Mouse (Mus musculus): ENCODE measurements around the gene Auts2. TPM values are rescaled to one million over a fixed set of nuclear protein-coding genes. Genes with fewer than 3 reads are reported as not detected.

Auts2 gene
- polyA plus RNA-seq, 1 experiment from 2014 or later: 69.8 TPM

GRCm38 (mm10) chr5:132060116-132060515 is 483.0 kb downstream of the Auts2 start:
- no peaks in the 10 kb centered on the region for H3K9me3 ChIP-seq
- H3K4me2 ChIP-seq: no peak overlapping the region
- no peaks in the 10 kb centered on the region for H3K27me3 ChIP-seq
- 0 out of 2 replicates have a peak overlapping the region, but pooled peaks have one; percentile 11 for H3K27ac ChIP-seq
- ATAC-seq (ENCODE audit: insufficient number of reproducible peaks, insufficient read depth, low FRiP score, low TSS enrichment, low read depth): no peak
- no peaks in the 10 kb centered on the region for H3K36me3 ChIP-seq
- H3K9ac ChIP-seq: no peak overlapping the region
- WGBS: 84% methylated on average over 6 of the region's 6 CpGs
- H3K4me3 ChIP-seq: no peak overlapping the region
- H3K4me1 ChIP-seq: peaks cover 15% of the 10 kb centered on the region

- 39% methylated on average over 13 of the region's 13 CpGs for WGBS
Measured at GRCm38 (mm10) chr5:132052637-132053036, 490.5 kb downstream of the Auts2 start.

GRCm38 (mm10) chr5:132039584-132039983 is 503.6 kb downstream of the Auts2 start:
- 0 out of 2 replicates have a peak, but pooled peaks cover 3% of the 10 kb centered on the region for H3K4me1 ChIP-seq
- no peak overlapping the region for H3K27ac ChIP-seq
- no peaks in the 10 kb centered on the region for H3K36me3 ChIP-seq
- no peaks in the 10 kb centered on the region for H3K9me3 ChIP-seq
- no peak overlapping the region for H3K4me2 ChIP-seq
- H3K27me3 ChIP-seq: no peaks in the 10 kb centered on the region
- no peak overlapping the region for H3K4me3 ChIP-seq
- ATAC-seq (ENCODE audit: insufficient number of reproducible peaks, insufficient read depth, low FRiP score, low TSS enrichment, low read depth): no peak
- no peak overlapping the region for H3K9ac ChIP-seq
- WGBS: 95% methylated on average over 6 of the region's 6 CpGs

More at GRCm38 (mm10) chr5:132052637-132053036, 490.5 kb downstream of the Auts2 start:
- H3K27me3 ChIP-seq: no peaks in the 10 kb centered on the region
- no peak overlapping the region for H3K4me3 ChIP-seq
- H3K27ac ChIP-seq: no peak overlapping the region
- 0 out of 2 replicates have a peak overlapping the region, but pooled peaks have one; percentile 5 for H3K4me2 ChIP-seq
- peaks cover 18% of the 10 kb centered on the region for H3K4me1 ChIP-seq
- no peak overlapping the region for H3K9ac ChIP-seq
- no peaks in the 10 kb centered on the region for H3K9me3 ChIP-seq
- H3K36me3 ChIP-seq: no peaks in the 10 kb centered on the region
- ATAC-seq (ENCODE audit: insufficient number of reproducible peaks, insufficient read depth, low FRiP score, low TSS enrichment, low read depth): no peak

GRCm38 (mm10) chr5:132033491-132034350 is 509.4 kb downstream of the Auts2 start:
- Histone ChIP-seq H3K9ac (no peak overlapping the region), H3K9me3 (no peaks in the 10 kb centered on the region), H3K27ac (no peak overlapping the region), H3K4me1 (peaks cover 38% of the 10 kb centered on the region), H3K27me3 (no peaks in the 10 kb centered on the region), H3K4me2 (no peak overlapping the region), H3K36me3 (no peaks in the 10 kb centered on the region), H3K4me3 (no peak overlapping the region)
- 76% methylated on average over 15 of the region's 15 CpGs for WGBS
- no peak for ATAC-seq (ENCODE audit: insufficient number of reproducible peaks, insufficient read depth, low FRiP score, low TSS enrichment, low read depth)

- Histone ChIP-seq H3K9me3 (no peaks in the 10 kb centered on the region), H3K4me1 (peaks cover 49% of the 10 kb centered on the region), H3K27ac (0 out of 2 replicates have a peak overlapping the region, but pooled peaks have one; percentile 29), H3K27me3 (no peaks in the 10 kb centered on the region), H3K4me3 (no peak overlapping the region), H3K9ac (no peak overlapping the region), H3K4me2 (no peak overlapping the region), H3K36me3 (no peaks in the 10 kb centered on the region)
- ATAC-seq (ENCODE audit: insufficient number of reproducible peaks, insufficient read depth, low FRiP score, low TSS enrichment, low read depth): no peak
- 50% methylated on average over 15 of the region's 15 CpGs for WGBS
Measured at GRCm38 (mm10) chr5:132030941-132031531, 512.1 kb downstream of the Auts2 start.

GRCm38 (mm10) chr5:132029638-132030037 is 513.5 kb downstream of the Auts2 start:
- 59% methylated on average over 11 of the region's 11 CpGs for WGBS
- H3K9me3 ChIP-seq: no peaks in the 10 kb centered on the region
- H3K4me3 ChIP-seq: no peak overlapping the region
- no peak overlapping the region for H3K4me2 ChIP-seq
- H3K27ac ChIP-seq: peak overlapping the region; percentile 39; the same call in 1 of the 2 replicates
- H3K27me3 ChIP-seq: no peaks in the 10 kb centered on the region
- H3K9ac ChIP-seq: no peak overlapping the region
- ATAC-seq (ENCODE audit: insufficient number of reproducible peaks, insufficient read depth, low FRiP score, low TSS enrichment, low read depth): no peak
- no peaks in the 10 kb centered on the region for H3K36me3 ChIP-seq
- peaks cover 49% of the 10 kb centered on the region for H3K4me1 ChIP-seq

- H3K4me2 ChIP-seq: no peak overlapping the region
- peaks cover 48% of the 10 kb centered on the region for H3K4me1 ChIP-seq
- H3K36me3 ChIP-seq: no peaks in the 10 kb centered on the region
- H3K27ac ChIP-seq: no peak overlapping the region; the same call in 1 of the 2 replicates
- no peak for ATAC-seq (ENCODE audit: insufficient number of reproducible peaks, insufficient read depth, low FRiP score, low TSS enrichment, low read depth)
- H3K4me3 ChIP-seq: no peak overlapping the region
- no peaks in the 10 kb centered on the region for H3K27me3 ChIP-seq
- 33% methylated on average over 12 of the region's 12 CpGs for WGBS
- H3K9me3 ChIP-seq: no peaks in the 10 kb centered on the region
- H3K9ac ChIP-seq: no peak overlapping the region
Measured at GRCm38 (mm10) chr5:132029038-132029437, 514.1 kb downstream of the Auts2 start.

- Histone ChIP-seq H3K9me3 (no peaks in the 10 kb centered on the region), H3K36me3 (no peaks in the 10 kb centered on the region), H3K27ac (peak overlapping the region; percentile 77), H3K4me3 (no peak overlapping the region), H3K9ac (no peak overlapping the region), H3K27me3 (no peaks in the 10 kb centered on the region), H3K4me2 (no peak overlapping the region), H3K4me1 (peaks cover 40% of the 10 kb centered on the region)
- no peak for ATAC-seq (ENCODE audit: insufficient number of reproducible peaks, insufficient read depth, low FRiP score, low TSS enrichment, low read depth)
- 36% methylated on average over 5 of the region's 5 CpGs for WGBS
Measured at GRCm38 (mm10) chr5:132027859-132028498, 515.2 kb downstream of the Auts2 start.

- Histone ChIP-seq H3K27ac (no peak overlapping the region), H3K27me3 (no peaks in the 10 kb centered on the region), H3K9ac (no peak overlapping the region), H3K4me1 (peaks cover 12% of the 10 kb centered on the region; the same call in 1 of the 2 replicates), H3K36me3 (no peaks in the 10 kb centered on the region), H3K9me3 (no peaks in the 10 kb centered on the region), H3K4me3 (no peak overlapping the region), H3K4me2 (no peak overlapping the region)
- ATAC-seq (ENCODE audit: insufficient number of reproducible peaks, insufficient read depth, low FRiP score, low TSS enrichment, low read depth): no peak
- 62% methylated on average over 7 of the region's 7 CpGs for WGBS
Measured at GRCm38 (mm10) chr5:132013296-132013695, 529.8 kb downstream of the Auts2 start.

GRCm38 (mm10) chr5:132011795-132012194 is 531.3 kb downstream of the Auts2 start:
- no peaks in the 10 kb centered on the region for H3K27me3 ChIP-seq
- no peak overlapping the region for H3K9ac ChIP-seq
- peaks cover 17% of the 10 kb centered on the region; the same call in 1 of the 2 replicates for H3K4me1 ChIP-seq
- no peaks in the 10 kb centered on the region for H3K36me3 ChIP-seq
- no peaks in the 10 kb centered on the region for H3K9me3 ChIP-seq
- H3K4me2 ChIP-seq: no peak overlapping the region
- no peak for ATAC-seq (ENCODE audit: insufficient number of reproducible peaks, insufficient read depth, low FRiP score, low TSS enrichment, low read depth)
- no peak overlapping the region for H3K4me3 ChIP-seq
- no peak overlapping the region for H3K27ac ChIP-seq

GRCm38 (mm10) chr5:132008703-132009222 is 534.4 kb downstream of the Auts2 start:
- H3K4me3 ChIP-seq: no peak overlapping the region
- no peak overlapping the region for H3K9ac ChIP-seq
- H3K36me3 ChIP-seq: no peaks in the 10 kb centered on the region
- WGBS: 57% methylated on average over 7 of the region's 7 CpGs
- no peak for ATAC-seq (ENCODE audit: insufficient number of reproducible peaks, insufficient read depth, low FRiP score, low TSS enrichment, low read depth)
- peaks cover 17% of the 10 kb centered on the region; the same call in 1 of the 2 replicates for H3K4me1 ChIP-seq
- H3K9me3 ChIP-seq: no peaks in the 10 kb centered on the region
- H3K4me2 ChIP-seq: no peak overlapping the region
- H3K27ac ChIP-seq: no peak overlapping the region
- H3K27me3 ChIP-seq: no peaks in the 10 kb centered on the region
